Mouse (Mus musculus): ENCODE data around the gene Pou6f1. TPM values are rescaled to one million over a fixed set of nuclear protein-coding genes. Genes with fewer than 3 reads are reported as not detected.
A peak's percentile ranks its signal among the peaks of the same experiment; 100 is the strongest.

Pou6f1 gene
- polyA plus RNA-seq, 1 experiment from 2014 or later = 2.6 TPM

- WGBS = 51% methylated on average over 5 of the region's 5 CpGs
- Histone ChIP-seq H3K4me2 (replicated peaks; ENCODE audit: low read depth) (no peak overlapping the region), H3K27ac (replicated peaks) (no peak overlapping the region; the same call in 1 of the 2 replicates), H3K9me3 (ENCODE audit: control insufficient read depth, low read length) (no peaks in the 10 kb centered on the region), H3K4me3 (ENCODE audit: low read depth, low read length) (no peak overlapping the region), H3K36me3 (ENCODE audit: control insufficient read depth, insufficient read depth, low read length) (no peaks in the 10 kb centered on the region), H3K9ac (ENCODE audit: low read length) (no peak overlapping the region), H3K4me1 (replicated peaks; ENCODE audit: control insufficient read depth, insufficient read depth) (peaks cover 6% of the 10 kb centered on the region), H3K27me3 (ENCODE audit: control insufficient read depth, insufficient read depth, low read length) (no peaks in the 10 kb centered on the region)
- DNase-seq (ENCODE audit: low spot score) (peak; percentile 78), ATAC-seq (ENCODE audit: low FRiP score, low TSS enrichment) (peak; percentile 73)
- TF ChIP-seq CTCF (IDR thresholded peaks at IDR 0.05; ENCODE audit: low read depth) = no peak
- TF ChIP-seq EP300 (optimal IDR thresholded peaks at IDR 0.05) = no peak
These were observed 32.5 kb upstream of the Pou6f1 start for GRCm38 (mm10) chr15:100632323-100632722.

DNA sequence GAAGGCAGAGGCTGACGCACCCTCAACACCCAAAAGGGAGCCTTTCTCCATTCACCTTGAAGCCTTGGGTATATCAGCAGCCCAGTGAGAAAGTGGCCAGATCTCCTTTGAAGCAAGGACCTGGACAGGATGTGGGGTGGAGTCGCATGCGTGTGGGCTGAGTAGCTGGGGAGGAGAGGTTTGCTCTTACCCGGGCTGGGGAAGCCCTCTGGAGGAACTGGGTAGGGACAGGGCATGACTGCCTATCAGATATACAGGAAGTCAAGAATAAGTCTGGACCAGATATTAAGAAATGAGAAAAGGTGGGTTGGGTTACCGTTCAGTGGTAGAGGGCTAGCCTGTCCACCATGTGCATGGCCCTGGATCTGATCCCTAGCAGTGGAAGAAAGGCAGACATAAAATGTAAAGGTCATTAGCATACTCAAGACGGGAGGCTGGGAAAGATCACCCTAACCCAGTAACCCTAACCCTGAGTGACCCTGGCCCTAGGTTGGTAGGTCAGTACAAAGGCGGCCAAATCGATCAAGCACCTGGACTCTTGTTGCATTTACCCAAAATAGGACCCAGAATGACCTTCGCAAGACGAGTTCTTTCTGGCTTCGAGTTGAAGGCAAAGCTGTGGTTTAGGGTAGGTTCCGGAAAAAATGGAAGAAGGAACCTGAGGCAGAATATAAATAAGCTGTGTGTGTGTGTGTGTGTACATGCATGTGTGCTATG is 31.8 kb upstream of the Pou6f1 start:
- TF ChIP-seq EP300 (optimal IDR thresholded peaks at IDR 0.05) = no peak
- no peak for TF ChIP-seq CTCF (IDR thresholded peaks at IDR 0.05; ENCODE audit: low read depth)
- no peak for ATAC-seq (ENCODE audit: low FRiP score, low TSS enrichment)

DNA sequence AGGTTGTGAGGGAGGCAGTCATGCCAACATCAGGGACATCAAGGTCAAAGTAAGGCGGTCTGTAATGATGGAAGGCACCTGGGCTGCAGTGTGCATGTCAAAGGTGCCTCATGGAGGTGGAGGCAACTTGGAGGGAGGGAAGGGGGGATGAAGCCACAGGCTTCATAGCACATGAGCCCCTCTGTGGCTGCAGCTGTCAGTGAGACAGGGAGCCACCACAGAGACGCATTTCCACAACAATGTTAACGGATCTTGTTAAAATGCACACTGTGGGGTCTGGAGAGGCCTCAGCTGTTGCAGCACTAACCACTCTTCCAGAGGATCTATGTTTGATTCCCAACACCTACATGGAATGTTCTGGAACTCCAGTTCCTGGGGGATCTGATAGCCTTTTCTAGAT is 30.3 kb upstream of the Pou6f1 start:
- Histone ChIP-seq H3K4me3 (ENCODE audit: low read depth, low read length) (no peak overlapping the region), H3K36me3 (ENCODE audit: control insufficient read depth, insufficient read depth, low read length) (no peaks in the 10 kb centered on the region; the same call in 1 of the 2 replicates), H3K4me2 (replicated peaks; ENCODE audit: low read depth) (no peak overlapping the region), H3K9me3 (ENCODE audit: control insufficient read depth, low read length) (no peaks in the 10 kb centered on the region), H3K9ac (ENCODE audit: low read length) (no peak overlapping the region), H3K4me1 (replicated peaks; ENCODE audit: control insufficient read depth, insufficient read depth) (peaks cover 6% of the 10 kb centered on the region), H3K27ac (replicated peaks) (no peak overlapping the region), H3K27me3 (ENCODE audit: control insufficient read depth, insufficient read depth, low read length) (no peaks in the 10 kb centered on the region)
- no peak for ATAC-seq (ENCODE audit: low FRiP score, low TSS enrichment)
- DNase-seq (ENCODE audit: low spot score) = no peak
- WGBS = 71% methylated on average over 3 of the region's 3 CpGs
- no peak for TF ChIP-seq EP300 (optimal IDR thresholded peaks at IDR 0.05)

More for the DNA sequence above, 31.8 kb upstream of the Pou6f1 start:
- Histone ChIP-seq H3K4me1 (replicated peaks; ENCODE audit: control insufficient read depth, insufficient read depth) (peaks cover 6% of the 10 kb centered on the region), H3K36me3 (ENCODE audit: control insufficient read depth, insufficient read depth, low read length) (no peaks in the 10 kb centered on the region), H3K4me2 (replicated peaks; ENCODE audit: low read depth) (no peak overlapping the region), H3K27me3 (ENCODE audit: control insufficient read depth, insufficient read depth, low read length) (no peaks in the 10 kb centered on the region), H3K27ac (replicated peaks) (no peak overlapping the region), H3K9ac (ENCODE audit: low read length) (no peak overlapping the region), H3K4me3 (ENCODE audit: low read depth, low read length) (no peak overlapping the region), H3K9me3 (ENCODE audit: control insufficient read depth, low read length) (no peaks in the 10 kb centered on the region)
- 72% methylated on average over 12 of the region's 12 CpGs for WGBS
- DNase-seq (ENCODE audit: low spot score) = no peak

- DNase-seq (ENCODE audit: low spot score) = no peak
- Histone ChIP-seq H3K27ac (replicated peaks) (no peak overlapping the region), H3K9ac (ENCODE audit: low read length) (no peak overlapping the region), H3K27me3 (ENCODE audit: control insufficient read depth, insufficient read depth, low read length) (no peaks in the 10 kb centered on the region), H3K9me3 (ENCODE audit: control insufficient read depth, low read length) (no peaks in the 10 kb centered on the region), H3K36me3 (ENCODE audit: control insufficient read depth, insufficient read depth, low read length) (no peaks in the 10 kb centered on the region; the same call in 1 of the 2 replicates), H3K4me2 (replicated peaks; ENCODE audit: low read depth) (no peak overlapping the region), H3K4me1 (replicated peaks; ENCODE audit: control insufficient read depth, insufficient read depth) (peaks cover 6% of the 10 kb centered on the region), H3K4me3 (ENCODE audit: low read depth, low read length) (no peak overlapping the region)
- ATAC-seq (ENCODE audit: low FRiP score, low TSS enrichment) = no peak
- TF ChIP-seq CTCF (IDR thresholded peaks at IDR 0.05; ENCODE audit: low read depth) (no peak), EP300 (optimal IDR thresholded peaks at IDR 0.05) (no peak)
- WGBS = 40% methylated on average over 7 of the region's 7 CpGs
These were observed 29.0 kb upstream of the Pou6f1 start for GRCm38 (mm10) chr15:100628797-100629196.

GRCm38 (mm10) chr15:100627774-100628370 is 28.1 kb upstream of the Pou6f1 start:
- no peaks in the 10 kb centered on the region for H3K27me3 ChIP-seq (ENCODE audit: control insufficient read depth, insufficient read depth, low read length)
- no peak for DNase-seq (ENCODE audit: low spot score)
- no peak for TF ChIP-seq EP300 (optimal IDR thresholded peaks at IDR 0.05)
- TF ChIP-seq CTCF (IDR thresholded peaks at IDR 0.05; ENCODE audit: low read depth) = no peak
- no peak overlapping the region for H3K4me3 ChIP-seq (ENCODE audit: low read depth, low read length)
- H3K4me2 ChIP-seq (replicated peaks; ENCODE audit: low read depth) = peak overlapping the region; percentile 23; the same call in 1 of the 2 replicates
- H3K4me1 ChIP-seq (replicated peaks; ENCODE audit: control insufficient read depth, insufficient read depth) = peaks cover 4% of the 10 kb centered on the region; the same call in 1 of the 2 replicates
- WGBS = 10% methylated on average over 11 of the region's 11 CpGs
- H3K9me3 ChIP-seq (ENCODE audit: control insufficient read depth, low read length) = no peaks in the 10 kb centered on the region
- no peaks in the 10 kb centered on the region; the same call in 1 of the 2 replicates for H3K36me3 ChIP-seq (ENCODE audit: control insufficient read depth, insufficient read depth, low read length)
- peak overlapping the region; percentile 69 for H3K27ac ChIP-seq (replicated peaks)
- no peak overlapping the region; the same call in 1 of the 2 replicates for H3K9ac ChIP-seq (ENCODE audit: low read length)
- no peak for ATAC-seq (ENCODE audit: low FRiP score, low TSS enrichment)

DNA sequence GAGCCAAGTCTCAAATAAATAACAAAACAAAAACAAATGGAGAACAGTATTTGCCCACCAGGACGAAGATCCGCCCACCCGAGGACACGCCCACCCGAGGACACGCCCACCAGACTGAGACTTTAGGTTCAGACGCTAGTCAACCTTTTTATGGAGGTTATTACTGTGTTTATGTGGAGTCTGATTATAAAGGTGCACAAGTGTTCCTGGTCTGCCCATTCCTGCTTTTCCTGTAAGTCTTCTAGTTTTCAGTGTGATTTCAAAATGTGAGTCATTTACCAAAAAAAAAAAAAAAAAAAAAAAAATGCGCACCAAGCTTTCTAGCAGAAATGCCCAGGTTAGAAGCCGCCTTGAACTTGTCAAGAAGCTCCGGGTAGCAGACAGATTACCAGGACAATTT is 27.5 kb upstream of the Pou6f1 start:
- ATAC-seq (ENCODE audit: low FRiP score, low TSS enrichment) (no peak), DNase-seq (ENCODE audit: low spot score) (no peak)
- H3K27ac ChIP-seq (replicated peaks) = peak overlapping the region; percentile 69
- no peaks in the 10 kb centered on the region for H3K9me3 ChIP-seq (ENCODE audit: control insufficient read depth, low read length)
- H3K4me2 ChIP-seq (replicated peaks; ENCODE audit: low read depth) = no peak overlapping the region
- H3K4me1 ChIP-seq (replicated peaks; ENCODE audit: control insufficient read depth, insufficient read depth) = peaks cover 4% of the 10 kb centered on the region; the same call in 1 of the 2 replicates
- no peak overlapping the region; the same call in 1 of the 2 replicates for H3K9ac ChIP-seq (ENCODE audit: low read length)
- H3K27me3 ChIP-seq (ENCODE audit: control insufficient read depth, insufficient read depth, low read length) = no peaks in the 10 kb centered on the region
- TF ChIP-seq EP300 (optimal IDR thresholded peaks at IDR 0.05) = no peak
- no peak for TF ChIP-seq CTCF (IDR thresholded peaks at IDR 0.05; ENCODE audit: low read depth)
- H3K36me3 ChIP-seq (ENCODE audit: control insufficient read depth, insufficient read depth, low read length) = no peaks in the 10 kb centered on the region; the same call in 1 of the 2 replicates
- WGBS = 19% methylated on average over 10 of the region's 10 CpGs
- no peak overlapping the region for H3K4me3 ChIP-seq (ENCODE audit: low read depth, low read length)

All from stomach, postnatal 0 days (tissue).